Mouse (Mus musculus): ENCODE data around the gene Ank2. TPM values are rescaled to one million over a fixed set of nuclear protein-coding genes. Genes with fewer than 3 reads are reported as not detected.

The Ank2 gene
- polyA plus RNA-seq, 1 experiment from 2014 or later: 16.6 TPM

GRCm38 (mm10) chr3:127458420-127458798 is 40.7 kb downstream of the Ank2 start:
- DNase-seq (ENCODE audit: low spot score) (no peak), ATAC-seq (ENCODE audit: insufficient number of reproducible peaks, low FRiP score, low TSS enrichment, low read depth) (no peak)
- WGBS: 10% methylated on average over 6 of the region's 6 CpGs

GRCm38 (mm10) chr3:127457761-127458419 is 41.3 kb downstream of the Ank2 start:
- Histone ChIP-seq H3K9me3 (ENCODE audit: control insufficient read depth, low read length) (no peaks in the 10 kb centered on the region), H3K27me3 (ENCODE audit: control insufficient read depth, insufficient read depth, low read length) (no peaks in the 10 kb centered on the region), H3K4me2 (ENCODE audit: low read depth, severe bottlenecking) (no peak overlapping the region), H3K27ac (replicated peaks; ENCODE audit: low read depth, low read length) (no peak overlapping the region), H3K9ac (ENCODE audit: low read length) (no peak overlapping the region), H3K4me3 (ENCODE audit: low read depth, low read length) (no peak overlapping the region), H3K4me1 (ENCODE audit: control insufficient read depth, insufficient read depth, low read length) (no peaks in the 10 kb centered on the region), H3K36me3 (ENCODE audit: control insufficient read depth, insufficient read depth, low read length) (no peaks in the 10 kb centered on the region)
- DNase-seq (ENCODE audit: low spot score) (peak; percentile 54), ATAC-seq (ENCODE audit: insufficient number of reproducible peaks, low FRiP score, low TSS enrichment, low read depth) (no peak)
- 11% methylated on average over 5 of the region's 5 CpGs for WGBS

More at GRCm38 (mm10) chr3:127458420-127458798, 40.7 kb downstream of the Ank2 start:
- H3K9ac ChIP-seq (ENCODE audit: low read length): no peak overlapping the region
- H3K9me3 ChIP-seq (ENCODE audit: control insufficient read depth, low read length): no peaks in the 10 kb centered on the region
- H3K27me3 ChIP-seq (ENCODE audit: control insufficient read depth, insufficient read depth, low read length): no peaks in the 10 kb centered on the region
- no peaks in the 10 kb centered on the region for H3K4me1 ChIP-seq (ENCODE audit: control insufficient read depth, insufficient read depth, low read length)
- H3K4me3 ChIP-seq (ENCODE audit: low read depth, low read length): no peak overlapping the region
- no peak overlapping the region for H3K4me2 ChIP-seq (ENCODE audit: low read depth, severe bottlenecking)
- no peak overlapping the region for H3K27ac ChIP-seq (replicated peaks; ENCODE audit: low read depth, low read length)
- H3K36me3 ChIP-seq (ENCODE audit: control insufficient read depth, insufficient read depth, low read length): no peaks in the 10 kb centered on the region

GRCm38 (mm10) chr3:127453738-127454137 is 45.4 kb downstream of the Ank2 start:
- Histone ChIP-seq H3K9ac (ENCODE audit: low read length) (no peak overlapping the region), H3K9me3 (ENCODE audit: control insufficient read depth, low read length) (no peaks in the 10 kb centered on the region), H3K4me3 (ENCODE audit: low read depth, low read length) (no peak overlapping the region), H3K27me3 (ENCODE audit: control insufficient read depth, insufficient read depth, low read length) (no peaks in the 10 kb centered on the region), H3K4me1 (ENCODE audit: control insufficient read depth, insufficient read depth, low read length) (no peaks in the 10 kb centered on the region), H3K27ac (replicated peaks; ENCODE audit: low read depth, low read length) (no peak overlapping the region), H3K4me2 (ENCODE audit: low read depth, severe bottlenecking) (no peak overlapping the region), H3K36me3 (ENCODE audit: control insufficient read depth, insufficient read depth, low read length) (no peaks in the 10 kb centered on the region)
- ATAC-seq (ENCODE audit: insufficient number of reproducible peaks, low FRiP score, low TSS enrichment, low read depth) (no peak), DNase-seq (ENCODE audit: low spot score) (no peak)
- WGBS: 89% methylated on average over 4 of the region's 4 CpGs

- Histone ChIP-seq H3K9ac (ENCODE audit: low read length) (no peak overlapping the region), H3K4me2 (ENCODE audit: low read depth, severe bottlenecking) (no peak overlapping the region), H3K4me3 (ENCODE audit: low read depth, low read length) (no peak overlapping the region), H3K9me3 (ENCODE audit: control insufficient read depth, low read length) (no peaks in the 10 kb centered on the region), H3K4me1 (ENCODE audit: control insufficient read depth, insufficient read depth, low read length) (no peaks in the 10 kb centered on the region), H3K27ac (replicated peaks; ENCODE audit: low read depth, low read length) (no peak overlapping the region), H3K36me3 (ENCODE audit: control insufficient read depth, insufficient read depth, low read length) (no peaks in the 10 kb centered on the region), H3K27me3 (ENCODE audit: control insufficient read depth, insufficient read depth, low read length) (no peaks in the 10 kb centered on the region)
- no peak for DNase-seq (ENCODE audit: low spot score)
- 82% methylated on average over 6 of the region's 6 CpGs for WGBS
- ATAC-seq (ENCODE audit: insufficient number of reproducible peaks, low FRiP score, low TSS enrichment, low read depth): no peak
Observed at GRCm38 (mm10) chr3:127453254-127453653, 45.9 kb downstream of the Ank2 start.

GRCm38 (mm10) chr3:127452233-127452632 is 46.9 kb downstream of the Ank2 start:
- DNase-seq (ENCODE audit: low spot score) (no peak), ATAC-seq (ENCODE audit: insufficient number of reproducible peaks, low FRiP score, low TSS enrichment, low read depth) (no peak)
- Histone ChIP-seq H3K4me2 (ENCODE audit: low read depth, severe bottlenecking) (no peak overlapping the region), H3K4me1 (ENCODE audit: control insufficient read depth, insufficient read depth, low read length) (no peaks in the 10 kb centered on the region), H3K4me3 (ENCODE audit: low read depth, low read length) (no peak overlapping the region), H3K27me3 (ENCODE audit: control insufficient read depth, insufficient read depth, low read length) (no peaks in the 10 kb centered on the region), H3K9me3 (ENCODE audit: control insufficient read depth, low read length) (no peaks in the 10 kb centered on the region), H3K27ac (replicated peaks; ENCODE audit: low read depth, low read length) (no peak overlapping the region), H3K9ac (ENCODE audit: low read length) (no peak overlapping the region), H3K36me3 (ENCODE audit: control insufficient read depth, insufficient read depth, low read length) (no peaks in the 10 kb centered on the region)
- WGBS: 62% methylated on average over 13 of the region's 13 CpGs

GRCm38 (mm10) chr3:127451741-127452140 is 47.4 kb downstream of the Ank2 start:
- H3K27ac ChIP-seq (replicated peaks; ENCODE audit: low read depth, low read length): no peak overlapping the region
- 63% methylated on average over 9 of the region's 9 CpGs for WGBS
- H3K4me1 ChIP-seq (ENCODE audit: control insufficient read depth, insufficient read depth, low read length): no peaks in the 10 kb centered on the region
- H3K36me3 ChIP-seq (ENCODE audit: control insufficient read depth, insufficient read depth, low read length): no peaks in the 10 kb centered on the region
- H3K27me3 ChIP-seq (ENCODE audit: control insufficient read depth, insufficient read depth, low read length): no peaks in the 10 kb centered on the region
- H3K9ac ChIP-seq (ENCODE audit: low read length): no peak overlapping the region
- no peak overlapping the region for H3K4me3 ChIP-seq (ENCODE audit: low read depth, low read length)
- ATAC-seq (ENCODE audit: insufficient number of reproducible peaks, low FRiP score, low TSS enrichment, low read depth): no peak
- H3K4me2 ChIP-seq (ENCODE audit: low read depth, severe bottlenecking): no peak overlapping the region
- H3K9me3 ChIP-seq (ENCODE audit: control insufficient read depth, low read length): no peaks in the 10 kb centered on the region
- DNase-seq (ENCODE audit: low spot score): no peak

- H3K27me3 ChIP-seq (ENCODE audit: control insufficient read depth, insufficient read depth, low read length): no peaks in the 10 kb centered on the region
- H3K9ac ChIP-seq (ENCODE audit: low read length): no peak overlapping the region
- H3K4me1 ChIP-seq (ENCODE audit: control insufficient read depth, insufficient read depth, low read length): no peaks in the 10 kb centered on the region
- WGBS: 15% methylated on average over 3 of the region's 3 CpGs
- no peaks in the 10 kb centered on the region for H3K36me3 ChIP-seq (ENCODE audit: control insufficient read depth, insufficient read depth, low read length)
- no peak overlapping the region for H3K4me2 ChIP-seq (ENCODE audit: low read depth, severe bottlenecking)
- H3K9me3 ChIP-seq (ENCODE audit: control insufficient read depth, low read length): no peaks in the 10 kb centered on the region
- H3K4me3 ChIP-seq (ENCODE audit: low read depth, low read length): no peak overlapping the region
- ATAC-seq (ENCODE audit: insufficient number of reproducible peaks, low FRiP score, low TSS enrichment, low read depth) (no peak), DNase-seq (ENCODE audit: low spot score) (peak; percentile 69)
- H3K27ac ChIP-seq (replicated peaks; ENCODE audit: low read depth, low read length): no peak overlapping the region
Observed at GRCm38 (mm10) chr3:127451070-127451469, 48.1 kb downstream of the Ank2 start.

GRCm38 (mm10) chr3:127446173-127446572 is 53.0 kb downstream of the Ank2 start:
- Histone ChIP-seq H3K27ac (replicated peaks; ENCODE audit: low read depth, low read length) (no peak overlapping the region), H3K4me1 (ENCODE audit: control insufficient read depth, insufficient read depth, low read length) (no peaks in the 10 kb centered on the region), H3K9me3 (ENCODE audit: control insufficient read depth, low read length) (no peaks in the 10 kb centered on the region), H3K4me2 (ENCODE audit: low read depth, severe bottlenecking) (no peak overlapping the region), H3K4me3 (ENCODE audit: low read depth, low read length) (no peak overlapping the region), H3K9ac (ENCODE audit: low read length) (no peak overlapping the region), H3K36me3 (ENCODE audit: control insufficient read depth, insufficient read depth, low read length) (no peaks in the 10 kb centered on the region), H3K27me3 (ENCODE audit: control insufficient read depth, insufficient read depth, low read length) (no peaks in the 10 kb centered on the region)
- no peak for ATAC-seq (ENCODE audit: insufficient number of reproducible peaks, low FRiP score, low TSS enrichment, low read depth)
- 38% methylated on average over 5 of the region's 5 CpGs for WGBS
- peak; percentile 87 for DNase-seq (ENCODE audit: low spot score)

- no peak for ATAC-seq (ENCODE audit: insufficient number of reproducible peaks, low FRiP score, low TSS enrichment, low read depth)
- Histone ChIP-seq H3K4me2 (ENCODE audit: low read depth, severe bottlenecking) (no peak overlapping the region), H3K9me3 (ENCODE audit: control insufficient read depth, low read length) (no peaks in the 10 kb centered on the region), H3K36me3 (ENCODE audit: control insufficient read depth, insufficient read depth, low read length) (no peaks in the 10 kb centered on the region), H3K4me3 (ENCODE audit: low read depth, low read length) (no peak overlapping the region), H3K9ac (ENCODE audit: low read length) (no peak overlapping the region), H3K27ac (replicated peaks; ENCODE audit: low read depth, low read length) (no peak overlapping the region), H3K27me3 (ENCODE audit: control insufficient read depth, insufficient read depth, low read length) (no peaks in the 10 kb centered on the region), H3K4me1 (ENCODE audit: control insufficient read depth, insufficient read depth, low read length) (no peaks in the 10 kb centered on the region)
- WGBS: 8% methylated on average over 3 of the region's 3 CpGs
- DNase-seq (ENCODE audit: low spot score): no peak
Observed at GRCm38 (mm10) chr3:127433291-127433690, 65.9 kb downstream of the Ank2 start.

Measured in limb, embryonic 11.5 days (tissue).